Mouse (Mus musculus): ENCODE measurements around the gene Scd2. TPM values are rescaled to one million over a fixed set of nuclear protein-coding genes. Genes with fewer than 3 reads are reported as not detected.

The Scd2 gene
- total RNA-seq, 4 experiments from 2014 or later, result 965 to 1,225 (median 1,109) TPM

Small RNAs within 50 kb of the gene (microRNA-seq; reads per million reads assigned to microRNA genes)
- gene Mir5114, result 4.7 to 6.9 reads per million in 2 experiments

Other genes with a start within 250 kb of the Scd2 start
- 10 to 100 TPM; 18.5 to 34.0 (median 26.5) TPM for gene Erlin1, start 223.9 kb upstream of the Scd2 start, total RNA-seq (2022)
- gene Chuk, start 186.2 kb upstream of the Scd2 start, total RNA-seq (2022), result 100 to 1,000 TPM in 2 of 4 experiments, 10 to 100 TPM in 2; 74.5 to 111 (median 93.4) TPM
- gene Cwf19l1, start 157.8 kb upstream of the Scd2 start, total RNA-seq (2022), result 10 to 100 TPM; 24.0 to 35.8 (median 30.0) TPM
- gene Bloc1s2, start 147.2 kb upstream of the Scd2 start, total RNA-seq (2022), result 10 to 100 TPM; 35.7 to 40.9 (median 39.5) TPM
- not detected for gene Pkd2l1, start 101.2 kb upstream of the Scd2 start, total RNA-seq (2022)
- gene Scd3, start 90.4 kb upstream of the Scd2 start, total RNA-seq (2022), result under 1 TPM in 3 of 4 experiments, not detected in 1; 0.06 to 0.31 (median 0.12) TPM
- gene Scd4, start 39.4 kb downstream of the Scd2 start, total RNA-seq (2022), result 1 to 10 TPM; 4.5 to 7.6 (median 6.6) TPM
- 1,000 to 10,000 TPM in 1 of 4 experiments, 100 to 1,000 TPM in 3; 370 to 1,578 (median 696) TPM for gene Scd1, start 114.2 kb downstream of the Scd2 start, total RNA-seq (2022)
- under 1 TPM; 0.17 to 0.43 (median 0.40) TPM for gene Wnt8b, start 199.8 kb downstream of the Scd2 start, total RNA-seq (2022)